In genomic region chr11:69980196-69981140, GRCm38 (mm10) we compare ENCODE assay signal across 8 mouse cellular contexts. TPM values are rescaled to one million over a fixed set of nuclear protein-coding genes. Genes with fewer than 3 reads are reported as not detected.
A peak's percentile ranks its signal among the peaks of the same experiment; 100 is the strongest.
DNase-seq lines count a peak whose midpoint lies in the region; ATAC-seq lines count a peak whose summit lies in the region.

No protein-coding gene starts in this region.

- intact Hi-C loops in gastrocnemius, postnatal 14 days (cut with DNase I; ENCODE audit: low total_unique reads): no loop called here
- intact Hi-C loops in left cerebral cortex, postnatal 10 days (cut with DNase I): no loop called here

- ATAC-seq in inflammation-experienced regulatory T-cells, adult 6 months: peak; percentile 83
- ATAC-seq in megakaryocyte-erythroid progenitor cell, adult 5-6 weeks (replicated peaks; ENCODE audit: low FRiP score, low TSS enrichment, poor library complexity, severe bottlenecking): peak; percentile 89

- peak; percentile 99 to 100 for DNase-seq in adrenal gland, adult (ENCODE audit: inconsistent age in 2 of 2, low spot score in 1 of 2)
- DNase-seq in embryo, embryonic 10.5 days (ENCODE audit: low spot score): peak; percentile 100
- peak; percentile 92 for DNase-seq in gastrocnemius, postnatal 14 days
- peak; percentile 96 to 98 for DNase-seq in left cerebral cortex, postnatal 10 days (ENCODE audit: extremely low spot score in 1 of 2, low spot score in 2 of 2)
- DNase-seq in right cerebral cortex, postnatal 25 days: peak; percentile 98
- DNase-seq in urinary bladder, postnatal 4 days (ENCODE audit: low spot score in 2 of 2): peak; percentile 97 to 98

RNA-seq across cellular contexts. Expression of gene Ctdnep1, which starts 0.5 kb away (rescaled TPM):
- total RNA-seq in gastrocnemius, postnatal 14 days (2021): 100 to 1,000 TPM; 185 to 209 TPM
- polyA plus RNA-seq in inflammation-experienced regulatory T-cells, adult 6 months (2017; shearing (Covaris generic)): 10 to 100 TPM; 25.8 to 35.6 (median 29.3) TPM
- 100 to 1,000 TPM; 104 to 118 TPM for total RNA-seq in left cerebral cortex, postnatal 10 days (2021)
- 181 and 216 TPM in 2 replicates for total RNA-seq in megakaryocyte-erythroid progenitor cell, adult 5-6 weeks (2014; fragmentation: Nextera tagmentation)
- 9.8 and 38.6 TPM in 2 replicates for total RNA-seq in megakaryocyte-erythroid progenitor cell, adult 5-6 weeks (2017)

RNA-seq across cellular contexts. Expression of gene Elp5, which starts 1.8 kb away (rescaled TPM):
- 10 to 100 TPM; 43.0 to 52.9 TPM for total RNA-seq in gastrocnemius, postnatal 14 days (2021)
- polyA plus RNA-seq in inflammation-experienced regulatory T-cells, adult 6 months (2017; shearing (Covaris generic)): 10 to 100 TPM; 61.5 to 78.3 (median 68.5) TPM
- 100 to 1,000 TPM; 114 to 125 TPM for total RNA-seq in left cerebral cortex, postnatal 10 days (2021)
- 81.7 and 104 TPM in 2 replicates for total RNA-seq in megakaryocyte-erythroid progenitor cell, adult 5-6 weeks (2014; fragmentation: Nextera tagmentation)
- total RNA-seq in megakaryocyte-erythroid progenitor cell, adult 5-6 weeks (2017): 66.4 and 82.7 TPM in 2 replicates

RNA-seq across cellular contexts. Expression of gene Gabarap, which starts 10.5 kb away (rescaled TPM):
- total RNA-seq in gastrocnemius, postnatal 14 days (2021): 100 to 1,000 TPM; 170 to 180 TPM
- 100 to 1,000 TPM; 352 to 384 (median 366) TPM for polyA plus RNA-seq in inflammation-experienced regulatory T-cells, adult 6 months (2017; shearing (Covaris generic))
- 100 to 1,000 TPM; 252 to 266 TPM for total RNA-seq in left cerebral cortex, postnatal 10 days (2021)
- 267 and 278 TPM in 2 replicates for total RNA-seq in megakaryocyte-erythroid progenitor cell, adult 5-6 weeks (2014; fragmentation: Nextera tagmentation)
- 222 and 223 TPM in 2 replicates for total RNA-seq in megakaryocyte-erythroid progenitor cell, adult 5-6 weeks (2017)

RNA-seq across cellular contexts. Expression of gene Phf23, which starts 15.1 kb away (rescaled TPM):
- total RNA-seq in gastrocnemius, postnatal 14 days (2021): 10 to 100 TPM; 20.4 to 20.7 TPM
- polyA plus RNA-seq in inflammation-experienced regulatory T-cells, adult 6 months (2017; shearing (Covaris generic)): 10 to 100 TPM; 32.7 to 38.3 (median 36.0) TPM
- total RNA-seq in left cerebral cortex, postnatal 10 days (2021): 10 to 100 TPM; 35.2 to 38.6 TPM
- 49.1 and 53.9 TPM in 2 replicates for total RNA-seq in megakaryocyte-erythroid progenitor cell, adult 5-6 weeks (2014; fragmentation: Nextera tagmentation)
- total RNA-seq in megakaryocyte-erythroid progenitor cell, adult 5-6 weeks (2017): 46.2 and 53.7 TPM in 2 replicates

RNA-seq across cellular contexts. Expression of gene Cldn7, which starts 15.9 kb away (rescaled TPM):
- under 1 TPM in 1 of 2 experiments, not detected in 1; 0.72 TPM for total RNA-seq in gastrocnemius, postnatal 14 days (2021)
- polyA plus RNA-seq in inflammation-experienced regulatory T-cells, adult 6 months (2017; shearing (Covaris generic)): 1 to 10 TPM in 1 of 3 experiments, not detected in 2; 1.1 TPM
- total RNA-seq in left cerebral cortex, postnatal 10 days (2021): not detected
- not detected in 2 replicates for total RNA-seq in megakaryocyte-erythroid progenitor cell, adult 5-6 weeks (2014; fragmentation: Nextera tagmentation)
- not detected in 2 replicates for total RNA-seq in megakaryocyte-erythroid progenitor cell, adult 5-6 weeks (2017)

Comparison
In these comparisons a context has a peak if more than half of its experiments do, and no peak if none do; other contexts are left out.
1. Peak in every context shown above with its lines: DNase-seq and ATAC-seq.